Mouse (Mus musculus): ENCODE measurements around the gene AL607142.1. TPM values are rescaled to one million over a fixed set of nuclear protein-coding genes. Genes with fewer than 3 reads are reported as not detected.

The AL607142.1 gene
- polyA plus RNA-seq, 1 experiment from 2014 or later = not detected

- peak overlapping the region; percentile 60 for H3K4me3 ChIP-seq (ENCODE audit: low read depth, low read length)
- peak overlapping the region; percentile 62 for H3K9ac ChIP-seq
- no peaks in the 10 kb centered on the region for H3K4me1 ChIP-seq (ENCODE audit: insufficient read depth)
- H3K9me3 ChIP-seq (ENCODE audit: low read depth, low read length) = no peaks in the 10 kb centered on the region
- DNase-seq (peak; percentile 86), ATAC-seq (ENCODE audit: insufficient read depth) (peak; percentile 96)
- H3K4me2 ChIP-seq = peak overlapping the region; percentile 99
- peaks cover 21% of the 10 kb centered on the region for H3K27me3 ChIP-seq (ENCODE audit: insufficient read depth, low read length)
- WGBS = 1% methylated on average over 51 of the region's 70 CpGs
- no peak overlapping the region for H3K27ac ChIP-seq (ENCODE audit: low read depth)
- no peak for TF ChIP-seq CTCF (IDR thresholded peaks at IDR 0.05; ENCODE audit: low read depth)
- no peaks in the 10 kb centered on the region for H3K36me3 ChIP-seq (ENCODE audit: insufficient read depth)
These were observed 32.3 kb upstream of the AL607142.1 start for GRCm38 (mm10) chr4:120032320-120032983.

DNA sequence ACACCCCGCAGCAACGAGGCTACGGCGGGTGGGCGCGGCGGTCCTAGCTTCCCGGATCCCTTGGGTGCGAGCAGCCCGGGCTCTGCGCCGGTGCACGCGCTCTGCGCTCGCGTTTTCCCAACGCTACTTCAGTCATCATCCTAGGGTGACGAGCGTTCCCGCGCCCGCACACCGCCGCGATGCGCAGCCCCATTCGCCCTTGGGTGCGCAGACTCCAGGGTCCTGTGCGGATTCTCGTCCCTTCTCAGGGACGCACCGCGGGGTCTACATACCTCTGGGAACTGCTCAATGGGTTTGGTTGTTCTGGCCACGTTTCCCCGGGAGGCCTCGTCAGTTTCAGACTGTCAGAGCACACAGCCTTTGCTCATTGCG, 31.8 kb upstream of the AL607142.1 start:
- WGBS = 1% methylated on average over 38 of the region's 38 CpGs
- Histone ChIP-seq H3K27me3 (ENCODE audit: insufficient read depth, low read length) (peaks cover 21% of the 10 kb centered on the region), H3K4me1 (ENCODE audit: insufficient read depth) (no peaks in the 10 kb centered on the region), H3K4me3 (ENCODE audit: low read depth, low read length) (peak overlapping the region; percentile 60), H3K9ac (peak overlapping the region; percentile 62), H3K27ac (ENCODE audit: low read depth) (no peak overlapping the region), H3K36me3 (ENCODE audit: insufficient read depth) (no peaks in the 10 kb centered on the region), H3K4me2 (peak overlapping the region; percentile 99), H3K9me3 (ENCODE audit: low read depth, low read length) (no peaks in the 10 kb centered on the region)
- DNase-seq (no peak), ATAC-seq (ENCODE audit: insufficient read depth) (peak; percentile 26)
- no peak for TF ChIP-seq CTCF (IDR thresholded peaks at IDR 0.05; ENCODE audit: low read depth)

DNA sequence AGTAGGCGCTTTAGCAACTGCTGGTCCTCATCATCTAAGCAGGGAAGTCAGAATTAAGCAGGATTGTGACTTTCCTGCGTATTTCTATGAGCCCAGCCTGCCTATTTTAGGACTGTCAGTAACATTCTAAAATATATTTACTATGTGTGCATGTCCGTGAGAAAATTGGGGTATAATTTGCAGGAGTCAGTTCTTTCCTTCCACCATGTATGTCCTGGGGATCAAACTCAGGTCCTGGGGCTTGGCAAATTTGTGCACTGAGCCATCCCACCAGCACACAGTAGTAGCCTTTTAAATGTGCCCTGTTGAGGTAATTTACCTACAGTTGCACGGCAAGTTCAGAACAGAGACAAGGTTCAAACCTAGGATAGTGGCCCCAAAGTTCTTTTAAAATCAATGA, 28.5 kb upstream of the AL607142.1 start:
- H3K9me3 ChIP-seq (ENCODE audit: low read depth, low read length) = no peaks in the 10 kb centered on the region
- WGBS = 90% methylated on average over 4 of the region's 4 CpGs
- H3K27ac ChIP-seq (ENCODE audit: low read depth) = no peak overlapping the region
- H3K4me3 ChIP-seq (ENCODE audit: low read depth, low read length) = no peak overlapping the region
- H3K4me2 ChIP-seq = no peak overlapping the region
- no peaks in the 10 kb centered on the region for H3K36me3 ChIP-seq (ENCODE audit: insufficient read depth)
- DNase-seq = no peak
- no peak overlapping the region for H3K9ac ChIP-seq
- peaks cover 21% of the 10 kb centered on the region for H3K27me3 ChIP-seq (ENCODE audit: insufficient read depth, low read length)
- no peaks in the 10 kb centered on the region for H3K4me1 ChIP-seq (ENCODE audit: insufficient read depth)
- TF ChIP-seq CTCF (IDR thresholded peaks at IDR 0.05; ENCODE audit: low read depth) = no peak
- ATAC-seq (ENCODE audit: insufficient read depth) = no peak

DNA sequence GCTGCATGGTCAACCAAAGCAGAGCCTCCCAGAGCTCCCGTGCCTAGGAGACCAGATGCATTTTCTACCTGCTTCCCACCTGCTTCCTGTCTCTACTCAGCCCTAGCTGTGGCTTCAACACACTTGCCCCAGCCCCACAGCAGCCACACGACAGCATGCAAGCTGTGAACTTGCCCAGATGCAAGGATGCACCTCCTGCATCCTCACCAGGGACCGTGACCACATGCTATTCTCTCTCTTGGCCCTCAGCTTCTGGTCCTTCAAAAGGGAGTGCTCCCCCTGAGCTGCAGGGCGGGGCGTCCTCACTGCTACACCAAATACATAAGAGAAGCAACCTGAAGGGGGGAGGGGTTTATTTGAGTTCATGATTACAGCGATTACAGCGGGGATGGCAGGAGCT, 27.8 kb upstream of the AL607142.1 start:
- no peak for TF ChIP-seq CTCF (IDR thresholded peaks at IDR 0.05; ENCODE audit: low read depth)
- WGBS = 47% methylated on average over 7 of the region's 7 CpGs
- no peaks in the 10 kb centered on the region for H3K36me3 ChIP-seq (ENCODE audit: insufficient read depth)
- no peak overlapping the region for H3K9ac ChIP-seq
- no peak for DNase-seq
- H3K27me3 ChIP-seq (ENCODE audit: insufficient read depth, low read length) = peaks cover 21% of the 10 kb centered on the region
- H3K4me2 ChIP-seq = no peak overlapping the region
- no peaks in the 10 kb centered on the region for H3K4me1 ChIP-seq (ENCODE audit: insufficient read depth)
- no peaks in the 10 kb centered on the region for H3K9me3 ChIP-seq (ENCODE audit: low read depth, low read length)
- no peak overlapping the region for H3K27ac ChIP-seq (ENCODE audit: low read depth)
- ATAC-seq (ENCODE audit: insufficient read depth) = no peak
- no peak overlapping the region for H3K4me3 ChIP-seq (ENCODE audit: low read depth, low read length)

GRCm38 (mm10) chr4:120041520-120041919, 23.3 kb upstream of the AL607142.1 start:
- Histone ChIP-seq H3K9me3 (ENCODE audit: low read depth, low read length) (no peaks in the 10 kb centered on the region), H3K4me3 (ENCODE audit: low read depth, low read length) (no peak overlapping the region), H3K4me2 (no peak overlapping the region), H3K9ac (no peak overlapping the region), H3K27ac (ENCODE audit: low read depth) (no peak overlapping the region), H3K27me3 (ENCODE audit: insufficient read depth, low read length) (no peaks in the 10 kb centered on the region), H3K36me3 (ENCODE audit: insufficient read depth) (no peaks in the 10 kb centered on the region), H3K4me1 (ENCODE audit: insufficient read depth) (no peaks in the 10 kb centered on the region)
- no peak for TF ChIP-seq CTCF (IDR thresholded peaks at IDR 0.05; ENCODE audit: low read depth)
- DNase-seq (no peak), ATAC-seq (ENCODE audit: insufficient read depth) (no peak)
- 73% methylated on average over 2 of the region's 2 CpGs for WGBS

GRCm38 (mm10) chr4:120042480-120042879, 22.3 kb upstream of the AL607142.1 start:
- ATAC-seq (ENCODE audit: insufficient read depth) = no peak
- Histone ChIP-seq H3K27ac (ENCODE audit: low read depth) (no peak overlapping the region), H3K36me3 (ENCODE audit: insufficient read depth) (no peaks in the 10 kb centered on the region), H3K4me1 (ENCODE audit: insufficient read depth) (no peaks in the 10 kb centered on the region), H3K27me3 (ENCODE audit: insufficient read depth, low read length) (no peaks in the 10 kb centered on the region), H3K4me3 (ENCODE audit: low read depth, low read length) (no peak overlapping the region), H3K9me3 (ENCODE audit: low read depth, low read length) (no peaks in the 10 kb centered on the region), H3K9ac (no peak overlapping the region), H3K4me2 (no peak overlapping the region)
- no peak for DNase-seq
- 82% methylated on average over 7 of the region's 7 CpGs for WGBS
- TF ChIP-seq CTCF (IDR thresholded peaks at IDR 0.05; ENCODE audit: low read depth) = no peak

DNA sequence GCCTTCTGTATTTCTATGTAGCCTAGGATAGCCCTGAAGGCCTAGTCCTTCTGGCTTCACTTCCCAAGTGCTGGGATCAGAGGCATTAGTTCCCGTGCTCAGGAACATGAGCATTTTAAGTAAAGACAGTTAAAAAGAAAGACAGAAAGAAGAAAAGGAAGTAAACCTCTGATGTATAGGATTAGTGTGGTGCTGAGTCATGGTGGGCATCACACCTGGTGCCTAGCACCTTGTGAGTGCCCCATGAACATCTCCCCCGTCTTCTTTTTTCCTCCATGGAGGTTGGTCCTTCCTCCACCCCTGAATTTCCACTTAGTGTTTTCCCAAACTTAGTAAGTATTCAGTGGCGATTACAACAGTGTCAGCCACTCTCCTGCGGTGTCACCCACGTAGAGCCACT, 20.2 kb upstream of the AL607142.1 start:
- Histone ChIP-seq H3K4me1 (ENCODE audit: insufficient read depth) (no peaks in the 10 kb centered on the region), H3K4me2 (no peak overlapping the region), H3K9ac (no peak overlapping the region), H3K27me3 (ENCODE audit: insufficient read depth, low read length) (no peaks in the 10 kb centered on the region), H3K9me3 (ENCODE audit: low read depth, low read length) (no peaks in the 10 kb centered on the region), H3K27ac (ENCODE audit: low read depth) (no peak overlapping the region), H3K36me3 (ENCODE audit: insufficient read depth) (no peaks in the 10 kb centered on the region), H3K4me3 (ENCODE audit: low read depth, low read length) (no peak overlapping the region)
- no peak for TF ChIP-seq CTCF (IDR thresholded peaks at IDR 0.05; ENCODE audit: low read depth)
- WGBS = 75% methylated on average over 5 of the region's 5 CpGs
- DNase-seq (no peak), ATAC-seq (ENCODE audit: insufficient read depth) (no peak)
